Mouse (Mus musculus) cortical plate, adult 2 months (tissue): Measurements from ENCODE around the gene Krt76. TPM values are rescaled to one million over a fixed set of nuclear protein-coding genes. Genes with fewer than 3 reads are reported as not detected.

Experiments used
- H3K27ac ChIP-seq: fragments of 200-500 bp; 2 replicates; pipeline ENCODE4 v1.5.1; 2012; ENCODE audit warnings: low read length, control low read depth, inconsistent platforms; ENCODE audit not compliant: insufficient read depth
- H3K4me1 ChIP-seq: fragments of 200-500 bp; 2 replicates; pipeline ENCODE4 v1.6.1; 2011; ENCODE audit warnings: low read length; ENCODE audit not compliant: control insufficient read depth, insufficient read depth
- H3K4me3 ChIP-seq: fragments of 200-500 bp; 2 replicates; pipeline ENCODE4 v1.5.1; 2011; ENCODE audit warnings: mild to moderate bottlenecking, low read length, control low read depth; ENCODE audit not compliant: insufficient read depth
- CTCF ChIP-seq: fragments of 200-500 bp; IDR thresholded peaks from 2 replicates; pipeline ENCODE4 v1.5.1; 2011; ENCODE audit warnings: mild to moderate bottlenecking, control low read depth, low read length; ENCODE audit not compliant: insufficient read depth; ENCODE audit errors: extremely low read depth
- POLR2A ChIP-seq: fragments of 200-500 bp; IDR thresholded peaks from 2 replicates; pipeline ENCODE4 v1.6.1; 2011; ENCODE audit warnings: mild to moderate bottlenecking, low read length, control low read depth; ENCODE audit not compliant: insufficient read depth; ENCODE audit errors: extremely low read depth
- polyA plus RNA-seq: library from polyadenylated mRNA; depleted of rRNA; stranded (reverse); fragments of >200 nt; gene quantifications from 2 replicates; pipeline ENCODE4 v1.2.3, GENCODE M21; 2012

Krt76 gene
- polyA plus RNA-seq, 1 experiment: not detected

DNA sequence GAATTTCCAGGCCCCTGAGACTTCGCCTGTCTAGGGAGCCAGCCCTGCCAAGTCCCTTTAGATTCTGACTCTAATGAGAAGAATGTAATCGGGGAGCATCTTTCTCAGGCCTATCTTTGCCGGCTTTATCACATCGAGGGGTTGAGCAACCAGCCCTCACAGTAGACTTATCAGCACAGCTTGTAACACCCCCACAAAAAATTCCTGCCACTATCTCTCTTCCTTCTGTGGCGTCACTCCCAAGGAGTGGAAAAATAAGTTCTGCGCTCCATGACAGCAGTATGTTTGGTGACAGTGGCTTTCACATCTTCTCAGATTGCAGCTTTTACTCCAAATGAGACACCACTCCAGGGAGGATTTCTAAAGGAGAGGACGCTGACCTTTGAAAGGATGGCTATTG lies 26.0 kb downstream of the Krt76 start:
- no peak overlapping the region for H3K27ac ChIP-seq
- TF ChIP-seq CTCF (no peak), POLR2A (no peak)
- H3K4me3 ChIP-seq: no peak overlapping the region
- H3K4me1 ChIP-seq: peaks cover 4% of the 10 kb centered on the region

DNA sequence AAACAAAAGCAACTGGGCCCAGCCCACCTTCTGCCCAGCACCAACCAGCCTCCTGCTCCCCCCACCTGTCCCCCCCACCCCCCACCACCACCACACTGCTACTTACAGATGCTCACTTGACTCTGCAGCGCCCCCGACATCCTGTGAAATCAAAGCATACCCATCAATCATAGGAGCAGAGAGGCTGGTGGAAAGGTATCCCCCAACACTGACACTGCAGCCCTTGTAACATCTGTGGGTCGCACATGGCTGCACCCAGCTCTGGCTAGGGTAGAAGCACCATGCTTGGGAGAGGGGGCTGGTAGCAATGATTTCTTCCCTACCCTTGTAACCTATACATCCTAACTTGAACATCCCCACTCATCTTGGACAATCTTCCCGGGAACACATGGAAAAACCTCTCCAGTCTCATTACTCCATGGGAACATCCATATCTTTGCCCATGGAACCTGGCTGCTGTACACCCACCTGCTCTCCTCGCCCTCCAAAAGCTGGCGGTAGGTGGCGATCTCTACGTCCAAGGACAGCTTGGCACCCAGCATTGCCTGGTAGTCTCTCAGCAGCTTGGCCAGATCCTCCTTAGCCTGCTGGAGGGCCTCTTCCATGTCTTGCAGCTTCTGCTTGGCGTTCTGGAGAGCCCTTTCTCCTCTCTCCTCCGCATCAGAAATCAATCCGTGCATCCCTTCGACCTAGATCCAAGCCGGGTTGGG lies 32.1 kb downstream of the Krt76 start:
- TF ChIP-seq CTCF (no peak), POLR2A (no peak)
- no peak overlapping the region; the same call in 1 of the 2 replicates for H3K4me3 ChIP-seq
- H3K27ac ChIP-seq: no peak overlapping the region
- peaks cover 2% of the 10 kb centered on the region; the same call in 1 of the 2 replicates for H3K4me1 ChIP-seq

DNA sequence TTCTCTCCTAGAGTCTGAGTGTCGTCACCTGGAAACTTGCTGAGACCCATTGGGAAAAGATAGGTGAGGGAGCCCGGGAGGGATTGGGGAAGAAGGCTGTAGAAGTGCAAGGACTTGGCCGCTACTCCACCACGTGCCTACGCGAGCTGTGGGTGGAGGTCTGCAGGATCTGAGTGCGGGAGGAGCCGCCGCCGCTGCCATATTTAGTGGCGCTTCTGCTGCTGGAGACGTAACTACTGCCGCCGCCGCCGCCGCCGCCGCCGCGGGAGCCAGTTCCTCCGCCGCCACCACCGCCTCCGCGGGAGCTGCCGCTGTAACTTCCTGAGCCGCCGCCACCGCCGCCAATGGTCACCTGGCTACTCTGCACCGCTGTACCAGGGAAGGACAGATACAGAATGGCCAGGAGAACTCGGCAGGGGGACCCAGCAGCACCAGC lies 33.0 kb downstream of the Krt76 start:
- H3K27ac ChIP-seq: no peak overlapping the region
- peak overlapping the region; percentile 36 for H3K4me3 ChIP-seq
- no peak for TF ChIP-seq POLR2A
- TF ChIP-seq CTCF: no peak
- H3K4me1 ChIP-seq: peaks cover 2% of the 10 kb centered on the region; the same call in 1 of the 2 replicates

DNA sequence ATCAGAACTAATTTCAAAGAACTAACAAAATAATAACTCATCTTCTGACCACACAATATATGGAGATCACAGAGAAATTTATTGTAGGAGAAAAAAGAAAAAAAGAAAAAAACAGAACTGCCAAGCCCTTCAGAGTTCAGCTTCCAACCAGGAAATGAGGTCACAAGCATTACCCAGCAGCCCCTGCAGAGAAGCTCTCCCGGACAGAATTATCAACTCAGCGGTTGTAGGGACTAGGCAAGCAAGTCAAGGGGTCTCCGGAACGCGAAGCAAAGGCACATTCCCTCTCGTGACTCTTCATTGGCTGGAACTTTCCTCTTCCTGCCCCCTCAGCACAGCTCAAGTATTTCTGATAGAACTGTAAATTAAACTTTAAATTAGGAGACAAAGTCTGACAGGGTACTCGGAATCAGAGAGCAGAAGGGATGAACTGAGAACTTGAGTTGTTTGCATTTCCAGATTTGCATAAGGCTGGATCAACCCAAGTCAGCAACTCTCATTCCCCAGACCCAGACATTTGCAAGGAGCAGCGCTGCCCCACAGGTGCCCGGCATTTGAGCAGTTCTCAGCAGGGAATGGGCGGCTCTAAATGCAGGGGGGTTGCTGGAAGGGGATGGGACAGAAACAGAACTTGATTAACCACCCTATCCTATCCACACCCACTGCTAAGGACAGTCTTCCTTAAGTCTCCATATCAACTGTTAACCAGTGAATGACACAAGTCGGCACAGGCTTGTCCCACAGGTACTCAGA lies 33.9 kb downstream of the Krt76 start:
- Histone ChIP-seq H3K4me1 (peaks cover 4% of the 10 kb centered on the region; the same call in 1 of the 2 replicates), H3K4me3 (no peak overlapping the region; the same call in 1 of the 2 replicates), H3K27ac (no peak overlapping the region)
- no peak for TF ChIP-seq POLR2A

DNA sequence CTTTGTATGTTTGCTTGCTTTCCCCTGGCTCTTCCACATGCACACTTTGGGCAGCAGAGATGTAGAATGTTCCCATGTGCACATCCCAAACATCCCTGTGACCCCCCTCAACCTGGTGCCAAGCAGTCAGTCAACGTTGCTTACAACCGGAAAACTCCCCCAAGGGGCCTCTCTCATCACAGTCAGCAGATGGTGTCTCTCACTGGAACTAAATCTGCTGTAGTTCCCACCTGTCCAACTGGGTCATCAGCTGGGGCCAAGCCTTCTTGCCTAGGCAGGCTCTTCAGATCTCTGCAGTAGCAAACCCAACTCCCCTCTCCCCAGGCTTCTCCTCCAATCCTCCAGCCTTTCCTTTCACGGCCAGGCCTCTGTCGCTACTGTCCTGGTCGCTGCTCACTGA lies 36.0 kb downstream of the Krt76 start:
- Histone ChIP-seq H3K4me1 (peaks cover 4% of the 10 kb centered on the region; the same call in 1 of the 2 replicates), H3K27ac (no peak overlapping the region), H3K4me3 (no peak overlapping the region)
- TF ChIP-seq CTCF (no peak), POLR2A (no peak)

DNA sequence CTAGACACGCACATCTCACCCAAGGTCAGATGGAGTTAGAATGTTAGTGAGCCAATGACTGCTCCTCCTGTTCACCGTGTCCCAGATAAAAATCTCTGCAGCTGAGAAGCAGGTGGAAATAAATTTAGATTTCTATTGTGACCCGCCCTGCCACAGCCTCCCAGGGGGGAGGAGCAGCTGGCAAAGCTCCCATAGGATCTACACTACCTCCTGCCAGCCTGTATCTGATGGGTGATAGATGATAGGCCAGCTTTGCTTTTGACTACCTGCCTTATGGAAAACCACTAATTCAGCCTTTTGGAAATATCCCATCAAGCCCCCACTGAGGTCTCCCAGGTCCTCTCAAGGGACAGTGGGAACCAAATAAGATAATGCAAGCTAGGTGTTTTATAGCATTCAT lies 37.0 kb downstream of the Krt76 start:
- Histone ChIP-seq H3K27ac (no peak overlapping the region), H3K4me3 (no peak overlapping the region), H3K4me1 (peaks cover 4% of the 10 kb centered on the region; the same call in 1 of the 2 replicates)
- TF ChIP-seq POLR2A (no peak), CTCF (no peak)

DNA sequence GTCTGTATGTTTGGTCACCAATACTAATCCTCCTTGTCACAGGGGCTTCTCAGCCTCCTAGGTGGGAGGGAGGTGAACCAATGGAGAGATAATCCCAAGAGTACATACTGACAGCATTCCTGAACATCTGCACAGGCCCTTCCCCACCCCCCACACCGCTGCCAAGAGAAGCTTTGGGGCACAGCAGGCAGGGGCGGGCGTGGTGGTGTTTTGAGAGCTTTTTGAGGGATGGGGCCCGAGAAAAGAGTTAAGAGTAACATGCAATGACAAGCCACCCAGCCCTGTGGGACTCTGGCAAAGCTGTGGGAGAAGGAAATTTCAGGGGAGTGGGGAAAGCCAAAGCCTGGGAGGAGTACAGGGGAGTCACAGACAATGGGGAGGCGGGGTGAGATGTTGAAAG lies 38.4 kb downstream of the Krt76 start:
- H3K27ac ChIP-seq: no peak overlapping the region
- no peak overlapping the region for H3K4me3 ChIP-seq
- H3K4me1 ChIP-seq: peaks cover 3% of the 10 kb centered on the region; the same call in 1 of the 2 replicates
- TF ChIP-seq POLR2A (no peak), CTCF (no peak)

DNA sequence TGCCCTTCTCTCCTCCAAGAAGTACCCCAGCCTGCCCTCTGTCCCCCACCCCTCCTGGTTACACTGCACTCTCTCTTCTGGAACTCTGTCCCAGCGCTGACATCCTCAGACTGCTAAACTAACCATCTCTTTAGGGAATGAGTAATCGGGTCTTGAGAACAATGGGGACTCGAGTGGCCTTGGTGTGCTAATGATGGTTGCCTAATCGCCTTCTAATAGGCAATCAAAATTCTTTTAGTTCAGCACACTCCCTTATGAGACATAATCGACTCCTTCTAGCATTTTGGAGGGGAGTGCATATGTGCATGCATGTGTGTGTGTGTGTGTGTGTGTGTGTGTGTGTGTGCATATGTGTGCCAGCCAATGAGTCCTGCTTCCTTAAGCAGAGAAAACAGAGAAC lies 40.1 kb downstream of the Krt76 start:
- Histone ChIP-seq H3K27ac (no peak overlapping the region), H3K4me3 (no peak overlapping the region), H3K4me1 (peaks cover 2% of the 10 kb centered on the region; the same call in 1 of the 2 replicates)
- no peak for TF ChIP-seq CTCF
- TF ChIP-seq POLR2A: no peak

DNA sequence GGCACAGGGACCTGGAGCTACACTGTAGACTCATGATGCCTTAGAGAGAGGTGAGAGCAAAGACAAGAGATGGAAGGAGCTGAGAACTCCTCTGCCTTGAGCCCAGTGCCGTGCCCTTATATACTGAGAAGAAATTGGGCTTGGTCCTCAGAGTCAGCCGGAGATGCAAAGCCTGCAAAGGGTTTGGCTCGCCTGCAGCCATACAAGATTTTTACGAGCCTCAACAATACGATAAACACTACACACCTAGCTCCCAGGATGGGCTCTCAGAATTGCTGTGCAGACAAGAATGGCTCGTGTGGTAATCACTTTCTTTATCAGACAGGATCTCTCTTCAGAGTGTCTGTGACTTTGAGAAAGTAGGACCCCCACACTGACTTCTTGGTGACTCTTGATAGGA lies 42.0 kb downstream of the Krt76 start, which contains the start of gene Krt1:
Krt1 (minus strand) TSS at position 101 of the 400 bp plus-strand sequence.
- Histone ChIP-seq H3K4me3 (no peak within 1 kb of the TSS), H3K4me1 (peaks cover 3% of the 10 kb centered on the region), H3K27ac (no peak within 1 kb of the TSS)
- TF ChIP-seq CTCF (no peak), POLR2A (no peak)

DNA sequence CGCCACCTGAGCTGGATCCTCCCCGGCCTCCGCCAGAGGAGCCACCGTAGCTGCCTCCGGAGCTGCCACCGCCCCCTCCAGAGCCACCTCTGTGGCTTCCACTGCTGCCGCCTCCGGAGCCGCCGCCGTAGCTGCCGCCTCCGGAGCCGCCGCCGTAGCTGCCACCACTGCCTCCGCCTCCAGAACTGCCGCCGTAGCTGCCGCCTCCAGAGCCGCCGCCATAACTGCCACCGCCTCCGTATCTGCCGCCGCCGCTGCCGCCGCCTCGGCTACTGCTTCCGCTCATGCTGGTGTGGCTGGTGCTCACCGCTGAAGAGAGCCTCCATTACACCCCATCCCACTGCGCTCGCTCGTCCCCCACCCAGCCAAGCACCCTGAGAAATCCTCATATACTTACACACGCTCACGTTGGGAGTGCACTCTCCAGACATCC lies 46.7 kb downstream of the Krt76 start:
- TF ChIP-seq POLR2A: no peak
- no peak for TF ChIP-seq CTCF
- H3K4me3 ChIP-seq: peak overlapping the region; percentile 36
- peaks cover 2% of the 10 kb centered on the region; the same call in 1 of the 2 replicates for H3K4me1 ChIP-seq
- peak overlapping the region; percentile 81 for H3K27ac ChIP-seq
